Mouse (Mus musculus) heart, postnatal 4 days (tissue): ENCODE measurements around the gene Cdca7. TPM values are rescaled to one million over a fixed set of nuclear protein-coding genes. Genes with fewer than 3 reads are reported as not detected.
A peak's percentile ranks its signal among the peaks of the same experiment; 100 is the strongest.

ENCODE experiments used
- DNase-seq: peaks from one replicate; pipeline ENCODE4 v3.0.0; 2021
- total RNA-seq, 2 experiments: library from RNA; stranded (reverse); gene quantifications; 2 replicates each; pipeline ENCODE4 v1.2.3; 2021

The Cdca7 gene
- total RNA-seq, 2 experiments from 2014 or later: 17.1 to 19.3 TPM

GRCm38 (mm10) chr2:72493039-72493438 is 17.1 kb downstream of the Cdca7 start:
- no peak for DNase-seq

DNA sequence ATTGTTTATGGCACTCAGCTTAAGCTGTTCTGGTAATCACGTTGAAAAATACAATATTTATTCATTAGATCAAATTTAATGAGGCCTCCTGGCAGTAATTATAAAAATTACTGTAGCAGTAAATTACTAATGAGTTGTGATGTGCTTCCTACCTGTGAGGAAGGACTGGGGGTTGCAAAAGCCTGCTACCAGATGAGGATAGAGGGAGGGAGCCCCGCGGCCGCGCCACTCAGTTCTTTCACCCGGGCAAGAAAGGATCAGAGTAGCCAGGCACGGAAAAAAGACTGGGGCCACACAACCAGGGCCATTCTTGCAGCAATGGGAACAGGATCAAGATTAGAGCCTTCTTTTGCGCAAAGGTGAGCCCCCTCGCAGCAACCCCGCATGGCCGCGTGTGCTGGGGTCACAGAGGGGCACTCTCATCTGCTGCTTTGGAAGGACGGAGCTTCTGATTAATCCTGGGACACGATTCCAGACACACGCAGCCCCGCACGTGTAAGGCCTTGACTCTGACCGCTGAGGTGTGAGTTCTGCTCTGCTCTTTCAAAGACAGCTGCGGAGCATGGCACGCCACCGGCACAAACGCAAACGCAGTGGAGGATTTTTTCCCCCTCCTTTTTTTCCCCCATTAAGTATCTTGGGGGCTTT is 23.2 kb downstream of the Cdca7 start:
- DNase-seq: no peak

DNA sequence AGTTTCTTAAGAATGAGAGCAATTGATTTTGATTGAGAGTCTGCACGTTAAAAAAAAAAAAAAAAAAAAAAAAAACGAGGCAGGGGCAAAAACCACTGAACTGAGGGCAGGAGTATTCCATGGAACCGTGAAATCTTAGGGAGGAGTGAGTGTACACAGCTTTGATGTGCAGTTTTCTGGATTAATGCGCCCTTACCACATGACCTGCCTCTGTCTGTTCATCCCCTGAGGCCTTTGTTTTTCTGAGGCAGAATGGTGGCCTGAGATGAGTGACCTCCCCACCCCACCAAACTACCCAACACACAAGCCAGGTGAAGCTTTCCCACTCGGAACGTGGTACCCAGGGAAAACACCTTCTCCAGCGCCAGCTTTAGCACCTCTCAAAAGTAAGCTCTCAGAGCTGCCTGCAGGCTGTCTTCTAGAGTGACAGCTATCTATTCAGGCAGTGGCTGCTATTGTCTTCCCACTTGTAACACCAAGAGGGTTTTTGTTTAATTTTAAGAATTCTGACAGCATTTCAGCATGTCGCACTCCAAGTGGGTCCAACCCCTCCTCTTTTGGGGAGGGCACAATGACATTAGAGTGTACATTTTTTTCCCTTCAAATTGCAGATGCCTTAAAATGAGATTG is 23.9 kb downstream of the Cdca7 start:
- no peak for DNase-seq

GRCm38 (mm10) chr2:72502041-72502813 is 26.3 kb downstream of the Cdca7 start:
- DNase-seq: no peak

DNA sequence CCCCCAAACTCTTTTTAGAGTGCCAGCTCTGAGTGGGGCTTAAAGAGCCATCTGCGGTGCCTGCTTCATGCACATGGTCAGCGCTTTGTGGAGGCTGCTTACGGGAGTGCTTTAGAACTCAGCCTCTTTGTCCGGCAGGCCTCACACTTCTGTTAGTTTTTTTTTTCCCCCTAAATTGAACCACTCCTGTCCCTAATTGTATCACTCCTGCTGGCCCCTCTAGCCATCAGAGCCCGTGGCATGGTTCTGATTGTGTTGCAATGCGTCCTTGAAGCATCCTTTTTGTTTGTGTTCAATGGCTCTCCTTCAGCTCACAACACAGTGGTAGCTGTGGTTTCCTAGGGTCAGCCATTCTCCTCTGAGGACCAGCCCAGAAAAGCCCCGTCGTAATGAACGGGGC is 27.7 kb downstream of the Cdca7 start:
- DNase-seq: no peak

DNA sequence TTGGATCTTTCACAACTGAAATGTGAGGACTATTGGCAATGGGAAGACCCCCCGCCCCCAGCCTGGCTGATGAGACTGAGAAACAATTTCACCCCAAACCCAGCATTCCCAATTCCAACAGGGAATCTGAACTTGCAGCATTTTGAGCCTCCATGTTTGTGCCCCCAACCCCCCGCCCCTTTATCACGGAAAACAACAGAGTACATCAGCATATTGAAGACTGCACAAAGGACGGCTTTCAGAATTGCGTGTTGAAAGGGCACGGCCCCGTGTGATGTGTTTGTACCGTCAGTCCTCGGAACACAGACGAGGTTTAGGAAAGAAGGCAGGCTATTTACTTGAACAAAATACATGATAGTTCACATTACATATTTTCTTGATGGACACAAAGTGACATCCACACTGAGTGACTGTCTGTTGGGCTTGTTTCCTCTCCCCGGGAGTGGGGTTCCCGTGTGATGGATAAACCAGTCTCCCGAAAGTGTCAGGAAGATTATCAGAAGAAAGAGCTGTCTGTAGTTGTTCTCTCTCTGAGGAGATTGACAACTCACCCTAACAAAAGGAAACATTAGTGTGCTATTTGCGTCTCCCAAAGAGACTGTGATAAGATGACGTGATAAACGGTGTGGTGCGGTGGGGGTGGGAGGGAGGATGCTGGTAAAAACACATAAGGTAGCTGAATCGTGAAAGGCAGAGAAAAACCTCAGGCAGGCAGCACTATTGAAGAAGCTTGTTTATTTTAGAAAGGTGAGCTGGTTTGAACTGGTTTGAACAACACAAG is 32.1 kb downstream of the Cdca7 start:
- DNase-seq: no peak

- DNase-seq: peak; percentile 31
Observed at GRCm38 (mm10) chr2:72508891-72509290, 32.9 kb downstream of the Cdca7 start.

DNA sequence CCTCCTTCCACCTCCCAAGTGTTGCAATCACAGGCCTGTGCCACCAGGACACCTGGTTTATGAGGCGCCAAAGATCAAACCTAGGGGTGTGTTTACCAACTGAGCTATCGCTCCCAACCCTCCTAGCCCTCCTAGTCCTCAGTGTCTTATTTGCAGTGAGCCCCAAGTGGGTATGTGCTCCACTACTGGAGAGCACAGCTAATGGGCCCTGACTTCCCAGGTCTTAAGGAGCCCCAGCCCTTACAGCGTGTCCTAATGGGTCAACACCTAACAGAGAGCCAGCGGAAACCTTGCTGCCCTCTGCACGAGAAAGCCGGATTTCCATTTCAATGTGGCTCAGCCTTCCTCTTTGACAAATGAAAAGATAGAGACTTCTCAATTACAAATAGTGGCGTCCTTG is 39.6 kb downstream of the Cdca7 start:
- DNase-seq: no peak

DNA sequence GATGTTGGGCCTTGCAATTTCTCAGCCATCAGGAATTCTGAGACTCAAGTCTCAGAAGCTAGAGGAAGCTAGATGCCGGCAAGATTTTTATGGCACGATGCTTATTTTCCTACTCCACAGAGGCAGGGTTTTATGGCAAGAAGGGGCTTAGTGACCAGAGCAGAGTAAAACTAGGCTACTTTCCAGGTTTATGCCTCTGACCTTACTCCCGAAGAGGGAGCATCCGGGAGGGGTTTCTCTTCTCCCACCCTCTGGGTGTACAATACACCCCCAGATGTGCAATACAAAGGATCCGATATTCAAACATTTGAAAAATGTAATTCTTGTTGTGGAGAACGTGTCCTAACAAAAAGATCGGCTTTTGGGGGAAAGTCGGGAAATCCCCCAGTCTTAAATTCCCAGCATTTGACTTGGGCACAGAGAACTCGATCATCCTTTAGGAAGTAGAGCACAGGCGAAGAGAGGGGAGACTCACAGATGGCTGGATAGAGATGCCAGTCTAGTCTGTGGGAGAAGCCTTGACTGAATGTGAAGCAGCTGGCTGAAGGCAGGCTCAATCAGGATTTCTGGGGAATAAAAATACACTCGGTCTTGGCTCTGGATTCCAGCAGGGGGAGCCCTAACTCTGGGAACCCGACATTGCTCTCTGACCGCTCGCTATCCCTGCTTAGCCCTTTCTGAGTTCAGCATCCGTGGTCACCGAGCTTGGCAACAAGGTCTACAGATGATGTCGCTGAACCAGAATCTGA is 40.2 kb downstream of the Cdca7 start:
- peak; percentile 90 for DNase-seq

DNA sequence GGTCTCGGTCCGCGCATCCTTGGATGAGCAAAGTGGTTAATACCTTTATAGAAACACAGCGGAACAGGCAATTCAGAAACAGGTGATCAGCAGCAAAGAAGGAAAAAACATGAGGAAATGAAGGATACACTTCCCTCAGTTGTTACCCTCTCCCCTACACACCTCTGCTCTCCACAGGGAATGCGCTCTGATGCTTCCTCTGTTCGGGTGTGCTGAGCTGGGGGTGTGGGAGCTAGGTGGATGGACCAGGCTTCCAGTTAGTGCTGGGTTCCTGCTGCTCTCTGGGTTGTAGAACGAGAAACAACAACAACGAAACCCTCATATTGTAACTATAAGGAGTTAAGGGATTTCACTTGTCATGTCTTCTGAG is 40.7 kb downstream of the Cdca7 start:
- no peak for DNase-seq

GRCm38 (mm10) chr2:72524022-72524421 is 48.1 kb downstream of the Cdca7 start:
- no peak for DNase-seq

DNA sequence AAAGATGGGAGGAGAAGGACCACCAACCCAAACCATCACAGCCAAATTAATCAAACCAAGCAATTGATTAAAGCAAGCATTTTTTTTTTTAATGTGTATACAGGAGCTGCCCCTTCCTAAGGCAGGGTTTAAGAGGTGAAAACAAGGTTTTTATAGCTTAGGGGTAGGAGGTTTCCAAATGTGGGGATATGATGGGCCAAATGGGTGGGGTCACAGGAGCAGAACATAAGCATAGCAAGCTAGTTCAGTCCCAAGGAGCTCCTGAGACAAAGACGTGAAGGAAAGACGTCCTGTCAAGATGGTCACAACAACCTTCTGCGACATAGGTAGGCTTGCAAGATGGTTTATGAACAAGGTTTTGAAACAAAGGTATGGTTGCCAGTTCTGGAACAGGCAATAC is 49.6 kb downstream of the Cdca7 start:
- no peak for DNase-seq

GRCm38 (mm10) chr2:72529026-72529357 is 53.0 kb downstream of the Cdca7 start:
- no peak for DNase-seq

DNA sequence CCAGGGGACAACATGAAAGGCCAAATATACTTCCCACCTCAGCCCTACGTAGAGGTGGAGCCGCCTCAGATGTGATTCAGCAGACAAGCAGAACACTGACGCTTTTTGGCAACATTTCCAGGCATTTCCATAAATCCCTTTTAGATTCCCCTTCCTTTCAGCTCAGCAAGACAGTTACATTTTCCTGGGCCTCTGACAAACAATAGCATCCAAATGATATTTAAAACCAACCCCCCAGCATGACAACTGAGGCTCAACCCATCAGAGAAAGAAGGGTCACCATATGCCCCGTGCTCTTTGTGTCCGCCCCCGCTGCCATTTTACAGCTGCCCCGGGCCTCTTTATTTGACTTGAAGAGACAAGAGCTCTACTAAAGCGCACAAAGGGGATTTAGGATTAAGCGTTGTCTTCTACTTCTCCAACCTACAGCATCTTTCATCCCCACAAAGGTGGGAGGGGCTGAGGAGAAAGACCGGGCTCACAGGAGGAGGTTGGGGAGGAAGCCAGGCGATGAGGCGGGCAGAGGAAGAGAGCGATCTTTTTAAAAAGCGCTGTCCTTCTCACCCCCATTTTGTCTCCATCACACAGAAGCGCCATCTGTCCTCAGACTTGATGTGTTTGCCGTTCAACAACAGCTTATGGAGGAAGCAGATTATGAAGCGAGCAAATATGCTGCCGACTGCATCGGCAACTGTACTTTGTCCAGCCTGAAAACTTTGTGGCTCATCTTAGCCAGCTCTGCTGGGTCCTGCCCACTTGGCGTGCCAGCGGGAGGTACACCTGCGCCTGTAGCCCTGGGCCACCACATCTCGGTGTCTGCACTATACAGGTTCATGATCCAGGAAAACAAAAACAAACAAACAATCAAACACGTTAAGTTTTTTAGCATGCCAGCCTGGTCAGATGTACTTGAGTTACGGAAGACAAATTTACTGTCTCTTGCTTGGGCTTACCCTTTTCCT is 53.7 kb downstream of the Cdca7 start:
- no peak for DNase-seq

- DNase-seq: no peak
Observed at GRCm38 (mm10) chr2:72535889-72536288, 59.9 kb downstream of the Cdca7 start.

Other genes with a start within 250 kb of the Cdca7 start
- 100 to 1,000 TPM; 223 to 231 TPM for gene Map3k20, start 190.5 kb upstream of the Cdca7 start, total RNA-seq